Mouse (Mus musculus) embryonic facial prominence, embryonic 12.5 days (tissue): ENCODE measurements around the gene Foxa3. TPM values are rescaled to one million over a fixed set of nuclear protein-coding genes. Genes with fewer than 3 reads are reported as not detected.

Experiments
- ATAC-seq: fragments of 200-750 bp; cut with Nextera tagmentation; 2 replicates; pipeline ENCODE4 v1.8.0; 2017; ENCODE audit not compliant: insufficient number of reproducible peaks, insufficient read depth, low FRiP score, low TSS enrichment
- H3K27ac ChIP-seq: fragments of 300-500 bp; sonication (generic); 2 replicates; pipeline ENCODE4 v1.5.1; 2016; ENCODE audit warnings: mild to moderate bottlenecking
- H3K27me3 ChIP-seq: fragments of 300-500 bp; sonication (generic); 2 replicates; pipeline ENCODE4 v1.6.1; 2016; ENCODE audit warnings: mild to moderate bottlenecking, moderate library complexity
- H3K36me3 ChIP-seq: fragments of 300-500 bp; sonication (generic); 2 replicates; pipeline ENCODE4 v1.6.1; 2016; ENCODE audit warnings: mild to moderate bottlenecking
- H3K4me1 ChIP-seq: fragments of 300-500 bp; sonication (generic); 2 replicates; pipeline ENCODE4 v1.6.1; 2016
- H3K4me2 ChIP-seq: fragments of 300-500 bp; sonication (generic); replicated peaks from 2 replicates; pipeline ENCODE4 v1.6.1; 2016; ENCODE audit warnings: mild to moderate bottlenecking, moderate library complexity
- H3K4me3 ChIP-seq: fragments of 300-500 bp; sonication (generic); 2 replicates; pipeline ENCODE4 v1.5.1; 2016; ENCODE audit warnings: mild to moderate bottlenecking
- H3K9ac ChIP-seq: fragments of 300-500 bp; sonication (generic); 2 replicates; pipeline ENCODE4 v1.6.1; 2016; ENCODE audit warnings: mild to moderate bottlenecking, moderate library complexity
- H3K9me3 ChIP-seq: fragments of 300-500 bp; sonication (generic); 2 replicates; pipeline ENCODE4 v1.6.1; 2016; ENCODE audit warnings: mild to moderate bottlenecking, moderate library complexity
- WGBS: fragments of 180-500 bp; shearing (Covaris S2); methylation state at CpG from one replicate; pipeline ENCODE4 v1.1.7; 2016; 5-methylcytosine and 5-hydroxymethylcytosine counted together
- polyA plus RNA-seq: library from polyadenylated mRNA; unstranded; fragments of >200 nt; fragmentation: Nextera tagmentation; extraction: Ambion mirVana; gene quantifications from 2 replicates; pipeline ENCODE4 v1.2.1, GENCODE M21; 2016

Foxa3 gene
- polyA plus RNA-seq, 1 experiment from 2014 or later, result 0.13 TPM

- Histone ChIP-seq H3K36me3 (peaks cover 62% of the 10 kb centered on the region), H3K27me3 (no peaks in the 10 kb centered on the region), H3K9ac (no peak overlapping the region), H3K4me1 (peaks cover 9% of the 10 kb centered on the region), H3K4me2 (no peak overlapping the region), H3K4me3 (no peak overlapping the region), H3K27ac (no peak overlapping the region), H3K9me3 (no peaks in the 10 kb centered on the region)
- WGBS, result 90% methylated on average over 15 of the region's 15 CpGs
- no peak for ATAC-seq
Measured at GRCm38 (mm10) chr7:19052345-19053135, 29.2 kb upstream of the Foxa3 start.

- H3K36me3 ChIP-seq, result peaks cover 75% of the 10 kb centered on the region
- no peak overlapping the region for H3K4me3 ChIP-seq
- no peak overlapping the region for H3K27ac ChIP-seq
- no peak for ATAC-seq
- H3K9me3 ChIP-seq, result no peaks in the 10 kb centered on the region
- H3K4me2 ChIP-seq, result no peak overlapping the region
- H3K27me3 ChIP-seq, result no peaks in the 10 kb centered on the region
- 68% methylated on average over 4 of the region's 4 CpGs for WGBS
- no peak overlapping the region for H3K9ac ChIP-seq
- peaks cover 9% of the 10 kb centered on the region for H3K4me1 ChIP-seq
Measured at GRCm38 (mm10) chr7:19051161-19051560, 27.8 kb upstream of the Foxa3 start.

GRCm38 (mm10) chr7:19050172-19050571 lies 26.8 kb upstream of the Foxa3 start:
- no peak overlapping the region; the same call in 1 of the 2 replicates for H3K9ac ChIP-seq
- 90% methylated on average over 8 of the region's 8 CpGs for WGBS
- peaks cover 9% of the 10 kb centered on the region for H3K4me1 ChIP-seq
- H3K27me3 ChIP-seq, result no peaks in the 10 kb centered on the region
- no peaks in the 10 kb centered on the region for H3K9me3 ChIP-seq
- H3K4me2 ChIP-seq, result no peak overlapping the region
- H3K36me3 ChIP-seq, result peaks cover 83% of the 10 kb centered on the region
- H3K27ac ChIP-seq, result no peak overlapping the region
- no peak for ATAC-seq
- H3K4me3 ChIP-seq, result no peak overlapping the region

GRCm38 (mm10) chr7:19049252-19049651 lies 25.9 kb upstream of the Foxa3 start:
- WGBS, result 88% methylated on average over 5 of the region's 5 CpGs
- no peak overlapping the region for H3K27ac ChIP-seq
- H3K9ac ChIP-seq, result no peak overlapping the region
- no peaks in the 10 kb centered on the region for H3K9me3 ChIP-seq
- H3K36me3 ChIP-seq, result peaks cover 91% of the 10 kb centered on the region
- no peak overlapping the region for H3K4me2 ChIP-seq
- H3K4me1 ChIP-seq, result peaks cover under 1% of the 10 kb centered on the region; the same call in 1 of the 2 replicates
- no peak for ATAC-seq
- H3K4me3 ChIP-seq, result no peak overlapping the region
- no peaks in the 10 kb centered on the region for H3K27me3 ChIP-seq

- 89% methylated on average over 14 of the region's 14 CpGs for WGBS
Measured at GRCm38 (mm10) chr7:19048006-19048527, 24.7 kb upstream of the Foxa3 start.

GRCm38 (mm10) chr7:19046286-19047069 lies 23.1 kb upstream of the Foxa3 start:
- H3K9ac ChIP-seq, result no peak overlapping the region
- no peak overlapping the region for H3K27ac ChIP-seq
- H3K27me3 ChIP-seq, result no peaks in the 10 kb centered on the region
- no peaks in the 10 kb centered on the region for H3K4me1 ChIP-seq
- ATAC-seq, result no peak
- no peak overlapping the region for H3K4me3 ChIP-seq
- no peak overlapping the region for H3K4me2 ChIP-seq
- no peaks in the 10 kb centered on the region for H3K9me3 ChIP-seq
- 92% methylated on average over 11 of the region's 11 CpGs for WGBS
- peaks cover 99% of the 10 kb centered on the region for H3K36me3 ChIP-seq

More at GRCm38 (mm10) chr7:19048006-19048527, 24.7 kb upstream of the Foxa3 start:
- Histone ChIP-seq H3K27ac (no peak overlapping the region), H3K9ac (no peak overlapping the region), H3K4me3 (no peak overlapping the region), H3K36me3 (peaks cover 98% of the 10 kb centered on the region), H3K9me3 (no peaks in the 10 kb centered on the region), H3K4me1 (no peaks in the 10 kb centered on the region), H3K27me3 (no peaks in the 10 kb centered on the region), H3K4me2 (no peak overlapping the region)
- no peak for ATAC-seq

GRCm38 (mm10) chr7:19044616-19045015 lies 21.3 kb upstream of the Foxa3 start:
- 95% methylated on average over 6 of the region's 6 CpGs for WGBS
- ATAC-seq, result no peak
- H3K9ac ChIP-seq, result no peak overlapping the region

GRCm38 (mm10) chr7:19031641-19032040 lies 8.3 kb upstream of the Foxa3 start:
- Histone ChIP-seq H3K27me3 (no peaks in the 10 kb centered on the region), H3K27ac (no peak overlapping the region), H3K4me1 (0 out of 2 replicates have a peak, but pooled peaks cover 7% of the 10 kb centered on the region), H3K4me2 (no peak overlapping the region), H3K9ac (no peak overlapping the region), H3K9me3 (no peaks in the 10 kb centered on the region), H3K4me3 (no peak overlapping the region), H3K36me3 (peaks cover 75% of the 10 kb centered on the region)
- 62% methylated on average over 4 of the region's 4 CpGs for WGBS
- ATAC-seq, result no peak

More at GRCm38 (mm10) chr7:19044616-19045015, 21.3 kb upstream of the Foxa3 start:
- Histone ChIP-seq H3K4me2 (no peak overlapping the region), H3K4me1 (no peaks in the 10 kb centered on the region), H3K27me3 (no peaks in the 10 kb centered on the region), H3K9me3 (no peaks in the 10 kb centered on the region), H3K36me3 (peaks cover 99% of the 10 kb centered on the region), H3K4me3 (no peak overlapping the region), H3K27ac (no peak overlapping the region)

GRCm38 (mm10) chr7:19029084-19029653 lies 5.8 kb upstream of the Foxa3 start:
- Histone ChIP-seq H3K27me3 (no peaks in the 10 kb centered on the region), H3K27ac (no peak overlapping the region), H3K4me1 (peaks cover 22% of the 10 kb centered on the region), H3K9ac (no peak overlapping the region), H3K4me2 (no peak overlapping the region), H3K4me3 (no peak overlapping the region), H3K36me3 (peaks cover 51% of the 10 kb centered on the region), H3K9me3 (no peaks in the 10 kb centered on the region)
- 62% methylated on average over 6 of the region's 6 CpGs for WGBS
- ATAC-seq, result no peak

GRCm38 (mm10) chr7:19028067-19028466 lies 4.7 kb upstream of the Foxa3 start:
- Histone ChIP-seq H3K9ac (no peak overlapping the region), H3K4me3 (no peak overlapping the region), H3K4me1 (peaks cover 22% of the 10 kb centered on the region), H3K9me3 (no peaks in the 10 kb centered on the region), H3K27ac (no peak overlapping the region), H3K36me3 (peaks cover 43% of the 10 kb centered on the region), H3K4me2 (no peak overlapping the region), H3K27me3 (peaks cover 8% of the 10 kb centered on the region)
- no peak for ATAC-seq

GRCm38 (mm10) chr7:19024581-19025255 lies 1.4 kb upstream of the Foxa3 start:
- H3K27me3 ChIP-seq, result peaks cover 40% of the 10 kb centered on the region
- H3K27ac ChIP-seq, result peak overlapping the region; percentile 60; the same call in 1 of the 2 replicates
- 1% methylated on average over 35 of the region's 36 CpGs for WGBS
- ATAC-seq, result peak; percentile 49
- peaks cover 12% of the 10 kb centered on the region for H3K36me3 ChIP-seq
- H3K4me1 ChIP-seq, result peaks cover 22% of the 10 kb centered on the region
- H3K9me3 ChIP-seq, result no peaks in the 10 kb centered on the region
- peak overlapping the region; percentile 90 for H3K4me2 ChIP-seq
- H3K4me3 ChIP-seq, result peak overlapping the region; percentile 82
- H3K9ac ChIP-seq, result peak overlapping the region; percentile 95
